Mouse (Mus musculus): ENCODE measurements around the gene 1810062G17Rik. TPM values are rescaled to one million over a fixed set of nuclear protein-coding genes. Genes with fewer than 3 reads are reported as not detected.

The 1810062G17Rik gene
- total and polyA plus RNA-seq, 2 experiments from 2014 or later: 0.23 TPM; not detected in 1

GRCm38 (mm10) chr3:36494613-36495012 is 18.9 kb downstream of the 1810062G17Rik start:
- no peaks in the 10 kb centered on the region for H3K27me3 ChIP-seq (ENCODE audit: insufficient read depth, low read length)
- ATAC-seq (ENCODE audit: low FRiP score) (no peak), DNase-seq (ENCODE audit: low spot score) (no peak)
- no peak overlapping the region for H3K27ac ChIP-seq (ENCODE audit: low read depth, low read length)
- no peak overlapping the region for H3K4me3 ChIP-seq (ENCODE audit: low read depth, low read length)
- no peak for TF ChIP-seq CTCF (IDR thresholded peaks at IDR 0.05)
- H3K36me3 ChIP-seq (ENCODE audit: insufficient read depth, low read length): no peaks in the 10 kb centered on the region
- no peak overlapping the region for H3K4me2 ChIP-seq (ENCODE audit: low read depth, low read length, poor library complexity, severe bottlenecking)
- H3K9me3 ChIP-seq (ENCODE audit: low read length): no peaks in the 10 kb centered on the region
- no peak overlapping the region for H3K9ac ChIP-seq (replicated peaks; ENCODE audit: low read length, poor library complexity, severe bottlenecking)
- H3K4me1 ChIP-seq (ENCODE audit: insufficient read depth, low read length): no peaks in the 10 kb centered on the region
- 93% methylated on average over 2 of the region's 2 CpGs for WGBS

- peak; percentile 90 for DNase-seq (ENCODE audit: low spot score)
- Histone ChIP-seq H3K36me3 (ENCODE audit: insufficient read depth, low read length) (no peaks in the 10 kb centered on the region), H3K9me3 (ENCODE audit: low read length) (no peaks in the 10 kb centered on the region), H3K27ac (ENCODE audit: low read depth, low read length) (no peak overlapping the region), H3K4me2 (ENCODE audit: low read depth, low read length, poor library complexity, severe bottlenecking) (0 out of 2 replicates have a peak overlapping the region, but pooled peaks have one; percentile 12), H3K9ac (replicated peaks; ENCODE audit: low read length, poor library complexity, severe bottlenecking) (no peak overlapping the region), H3K4me3 (ENCODE audit: low read depth, low read length) (no peak overlapping the region), H3K27me3 (ENCODE audit: insufficient read depth, low read length) (no peaks in the 10 kb centered on the region), H3K4me1 (ENCODE audit: insufficient read depth, low read length) (no peaks in the 10 kb centered on the region)
- WGBS: 12% methylated on average over 6 of the region's 6 CpGs
- peak; percentile 73 for ATAC-seq (ENCODE audit: low FRiP score)
- TF ChIP-seq CTCF (IDR thresholded peaks at IDR 0.05): peak; percentile 92
Measured at GRCm38 (mm10) chr3:36495436-36495835, 19.7 kb downstream of the 1810062G17Rik start.

GRCm38 (mm10) chr3:36496273-36496672 is 20.5 kb downstream of the 1810062G17Rik start:
- H3K9me3 ChIP-seq (ENCODE audit: low read length): no peaks in the 10 kb centered on the region
- WGBS: 88% methylated on average over 9 of the region's 9 CpGs
- no peak overlapping the region for H3K4me3 ChIP-seq (ENCODE audit: low read depth, low read length)
- TF ChIP-seq CTCF (IDR thresholded peaks at IDR 0.05): no peak
- H3K27me3 ChIP-seq (ENCODE audit: insufficient read depth, low read length): no peaks in the 10 kb centered on the region
- no peak for DNase-seq (ENCODE audit: low spot score)
- H3K36me3 ChIP-seq (ENCODE audit: insufficient read depth, low read length): no peaks in the 10 kb centered on the region
- H3K9ac ChIP-seq (replicated peaks; ENCODE audit: low read length, poor library complexity, severe bottlenecking): no peak overlapping the region
- no peak overlapping the region for H3K27ac ChIP-seq (ENCODE audit: low read depth, low read length)
- no peaks in the 10 kb centered on the region for H3K4me1 ChIP-seq (ENCODE audit: insufficient read depth, low read length)
- no peak for ATAC-seq (ENCODE audit: low FRiP score)
- no peak overlapping the region for H3K4me2 ChIP-seq (ENCODE audit: low read depth, low read length, poor library complexity, severe bottlenecking)

- H3K36me3 ChIP-seq (ENCODE audit: insufficient read depth, low read length): no peaks in the 10 kb centered on the region
- no peaks in the 10 kb centered on the region for H3K4me1 ChIP-seq (ENCODE audit: insufficient read depth, low read length)
- no peaks in the 10 kb centered on the region for H3K9me3 ChIP-seq (ENCODE audit: low read length)
- WGBS: 15% methylated on average over 14 of the region's 14 CpGs
- peak; percentile 84 for TF ChIP-seq CTCF (IDR thresholded peaks at IDR 0.05)
- H3K4me3 ChIP-seq (ENCODE audit: low read depth, low read length): no peak overlapping the region
- H3K4me2 ChIP-seq (ENCODE audit: low read depth, low read length, poor library complexity, severe bottlenecking): no peak overlapping the region
- DNase-seq (ENCODE audit: low spot score) (peak; percentile 89), ATAC-seq (ENCODE audit: low FRiP score) (0 out of 2 replicates have a peak, but pooled peaks have one; percentile 28)
- no peak overlapping the region for H3K9ac ChIP-seq (replicated peaks; ENCODE audit: low read length, poor library complexity, severe bottlenecking)
- H3K27me3 ChIP-seq (ENCODE audit: insufficient read depth, low read length): no peaks in the 10 kb centered on the region
- no peak overlapping the region for H3K27ac ChIP-seq (ENCODE audit: low read depth, low read length)
Measured at GRCm38 (mm10) chr3:36496746-36497145, 21.0 kb downstream of the 1810062G17Rik start.

- Histone ChIP-seq H3K9ac (replicated peaks; ENCODE audit: low read length, poor library complexity, severe bottlenecking) (no peak overlapping the region), H3K36me3 (ENCODE audit: insufficient read depth, low read length) (no peaks in the 10 kb centered on the region), H3K4me3 (ENCODE audit: low read depth, low read length) (no peak overlapping the region), H3K27me3 (ENCODE audit: insufficient read depth, low read length) (no peaks in the 10 kb centered on the region), H3K9me3 (ENCODE audit: low read length) (no peaks in the 10 kb centered on the region), H3K4me1 (ENCODE audit: insufficient read depth, low read length) (no peaks in the 10 kb centered on the region), H3K4me2 (ENCODE audit: low read depth, low read length, poor library complexity, severe bottlenecking) (no peak overlapping the region), H3K27ac (ENCODE audit: low read depth, low read length) (no peak overlapping the region)
- ATAC-seq (ENCODE audit: low FRiP score) (no peak), DNase-seq (ENCODE audit: low spot score) (no peak)
- WGBS: 90% methylated on average over 6 of the region's 6 CpGs
- no peak for TF ChIP-seq CTCF (IDR thresholded peaks at IDR 0.05)
Measured at GRCm38 (mm10) chr3:36498224-36498623, 22.5 kb downstream of the 1810062G17Rik start.

- no peak for TF ChIP-seq CTCF (IDR thresholded peaks at IDR 0.05)
- Histone ChIP-seq H3K36me3 (ENCODE audit: insufficient read depth, low read length) (no peaks in the 10 kb centered on the region), H3K4me1 (ENCODE audit: insufficient read depth, low read length) (no peaks in the 10 kb centered on the region), H3K27me3 (ENCODE audit: insufficient read depth, low read length) (no peaks in the 10 kb centered on the region), H3K4me2 (ENCODE audit: low read depth, low read length, poor library complexity, severe bottlenecking) (no peak overlapping the region), H3K4me3 (ENCODE audit: low read depth, low read length) (no peak overlapping the region), H3K9ac (replicated peaks; ENCODE audit: low read length, poor library complexity, severe bottlenecking) (no peak overlapping the region), H3K9me3 (ENCODE audit: low read length) (no peaks in the 10 kb centered on the region), H3K27ac (ENCODE audit: low read depth, low read length) (no peak overlapping the region)
- DNase-seq (ENCODE audit: low spot score): no peak
- no peak for ATAC-seq (ENCODE audit: low FRiP score)
- 96% methylated on average over 7 of the region's 7 CpGs for WGBS
Measured at GRCm38 (mm10) chr3:36499418-36499817, 23.7 kb downstream of the 1810062G17Rik start.

Data from midbrain, postnatal 0 days (tissue).